Mouse (Mus musculus) hindbrain, postnatal 0 days (tissue): ENCODE results near the gene Sowahc. TPM values are rescaled to one million over a fixed set of nuclear protein-coding genes. Genes with fewer than 3 reads are reported as not detected.

Experiments
- ATAC-seq: fragments of 200-750 bp; cut with Nextera tagmentation; 2 replicates; pipeline ENCODE4 v1.8.0; 2017; ENCODE audit warnings: mild to moderate bottlenecking, moderate TSS enrichment, moderate library complexity
- DNase-seq: peaks from one replicate; pipeline ENCODE4 v3.0.0-alpha.2; 2015; ENCODE audit warnings: low spot score
- H3K27ac ChIP-seq: fragments of 300-500 bp; sonication (generic); 2 replicates; pipeline ENCODE4 v1.5.1; 2014; ENCODE audit warnings: mild to moderate bottlenecking
- H3K27me3 ChIP-seq: fragments of 300-500 bp; sonication (generic); 2 replicates; pipeline ENCODE4 v1.6.1; 2014; ENCODE audit warnings: low read length, mixed read lengths; ENCODE audit not compliant: insufficient read depth
- H3K36me3 ChIP-seq: fragments of 300-500 bp; sonication (generic); 2 replicates; pipeline ENCODE4 v1.6.1; 2014; ENCODE audit warnings: low read length, mixed read lengths; ENCODE audit not compliant: insufficient read depth
- H3K4me1 ChIP-seq: fragments of 300-500 bp; sonication (generic); 2 replicates; pipeline ENCODE4 v1.6.1; 2014; ENCODE audit warnings: antibody characterized with exemption, low read length, mixed read lengths; ENCODE audit not compliant: insufficient read depth
- H3K4me2 ChIP-seq: fragments of 300-500 bp; sonication (generic); 2 replicates; pipeline ENCODE4 v1.6.1; 2014; ENCODE audit warnings: low read depth, mild to moderate bottlenecking, low read length, moderate library complexity, mixed read lengths
- H3K4me3 ChIP-seq: fragments of 300-500 bp; sonication (generic); 2 replicates; pipeline ENCODE4 v1.5.1; 2014; ENCODE audit warnings: low read length
- H3K9ac ChIP-seq: fragments of 300-500 bp; sonication (generic); replicated peaks from 2 replicates; pipeline ENCODE4 v1.6.1; 2014; ENCODE audit warnings: mild to moderate bottlenecking, low read length, moderate library complexity, mixed read lengths
- H3K9me3 ChIP-seq: fragments of 300-500 bp; sonication (generic); 2 replicates; pipeline ENCODE4 v1.6.1; 2016; ENCODE audit warnings: low read length, mixed read lengths
- CTCF ChIP-seq: IDR thresholded peaks from 2 replicates; pipeline ENCODE4 v1.5.1; 2016; ENCODE audit warnings: antibody characterized with exemption, control low read depth, low read depth
- WGBS: fragments of 180-500 bp; shearing (Covaris S2); extraction: QIAGEN DNeasy Blood & Tissue Kit; methylation state at CpG from one replicate; pipeline ENCODE4 v1.1.7; 2014; 5-methylcytosine and 5-hydroxymethylcytosine counted together
- polyA plus RNA-seq: library from polyadenylated mRNA; unstranded; fragments of >200 nt; fragmentation: Nextera tagmentation; extraction: Ambion mirVana; gene quantifications from 2 replicates; pipeline ENCODE4 v1.2.1, GENCODE M21; 2015
- total RNA-seq: library from RNA; depleted of rRNA; stranded (reverse); fragments of >200 nt; gene quantifications from 2 replicates; pipeline ENCODE4 v1.2.3, GENCODE M21; 2014

The Sowahc gene
- total and polyA plus RNA-seq, 2 experiments from 2014 or later, result 12.5 to 28.1 TPM

DNA sequence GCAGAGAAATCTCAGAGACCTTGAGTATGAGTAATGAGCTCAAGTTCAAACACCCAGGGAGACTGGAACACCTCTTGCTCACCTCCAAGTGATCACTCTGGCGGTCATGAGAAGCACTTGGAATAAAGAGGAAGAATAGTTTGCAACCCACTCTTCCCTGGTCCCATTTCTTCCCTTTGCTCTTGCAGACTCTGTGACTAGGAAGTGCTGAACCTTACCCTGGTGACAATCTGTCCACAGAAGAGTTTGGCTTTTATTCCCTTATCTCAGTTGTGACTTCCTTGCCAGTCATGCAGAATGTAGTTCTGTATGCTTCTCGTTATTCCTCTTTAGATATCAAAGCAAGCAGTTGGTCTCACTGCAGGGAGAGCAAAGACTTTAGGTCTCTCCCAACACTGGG is 30.2 kb downstream of the Sowahc start:
- no peak overlapping the region for H3K4me3 ChIP-seq
- DNase-seq, result no peak
- no peak overlapping the region for H3K4me2 ChIP-seq
- H3K9ac ChIP-seq, result no peak overlapping the region
- no peak for TF ChIP-seq CTCF
- H3K27me3 ChIP-seq, result no peaks in the 10 kb centered on the region
- no peak for ATAC-seq
- 74% methylated on average over 2 of the region's 2 CpGs for WGBS
- no peak overlapping the region for H3K27ac ChIP-seq
- no peaks in the 10 kb centered on the region for H3K9me3 ChIP-seq
- no peaks in the 10 kb centered on the region for H3K4me1 ChIP-seq
- no peaks in the 10 kb centered on the region for H3K36me3 ChIP-seq

DNA sequence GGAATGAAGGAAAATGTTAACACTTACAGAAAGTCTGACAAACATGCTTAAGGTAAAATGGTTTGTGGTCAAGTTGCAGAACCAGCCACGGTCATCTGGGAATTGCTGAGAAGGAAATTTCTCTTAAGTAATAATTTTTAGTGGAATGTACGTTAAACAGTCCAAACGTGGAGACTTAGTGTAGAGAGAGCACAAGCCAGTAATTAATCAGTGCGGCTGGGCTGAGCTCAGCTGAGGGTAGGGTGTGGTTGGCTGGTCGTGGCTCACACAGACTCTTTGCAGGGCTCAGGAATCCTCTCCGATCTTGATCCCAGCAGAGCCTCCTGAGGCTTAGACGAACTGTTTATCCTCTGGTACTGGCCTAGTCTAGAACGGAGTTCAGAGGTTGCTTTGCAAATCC is 30.6 kb downstream of the Sowahc start:
- H3K27ac ChIP-seq, result no peak overlapping the region
- H3K27me3 ChIP-seq, result no peaks in the 10 kb centered on the region
- no peak overlapping the region for H3K4me2 ChIP-seq
- no peak for DNase-seq
- H3K36me3 ChIP-seq, result no peaks in the 10 kb centered on the region
- H3K4me1 ChIP-seq, result no peaks in the 10 kb centered on the region
- no peaks in the 10 kb centered on the region for H3K9me3 ChIP-seq
- WGBS, result 83% methylated on average over 8 of the region's 8 CpGs
- H3K9ac ChIP-seq, result no peak overlapping the region
- no peak overlapping the region for H3K4me3 ChIP-seq
- TF ChIP-seq CTCF, result no peak
- ATAC-seq, result no peak

DNA sequence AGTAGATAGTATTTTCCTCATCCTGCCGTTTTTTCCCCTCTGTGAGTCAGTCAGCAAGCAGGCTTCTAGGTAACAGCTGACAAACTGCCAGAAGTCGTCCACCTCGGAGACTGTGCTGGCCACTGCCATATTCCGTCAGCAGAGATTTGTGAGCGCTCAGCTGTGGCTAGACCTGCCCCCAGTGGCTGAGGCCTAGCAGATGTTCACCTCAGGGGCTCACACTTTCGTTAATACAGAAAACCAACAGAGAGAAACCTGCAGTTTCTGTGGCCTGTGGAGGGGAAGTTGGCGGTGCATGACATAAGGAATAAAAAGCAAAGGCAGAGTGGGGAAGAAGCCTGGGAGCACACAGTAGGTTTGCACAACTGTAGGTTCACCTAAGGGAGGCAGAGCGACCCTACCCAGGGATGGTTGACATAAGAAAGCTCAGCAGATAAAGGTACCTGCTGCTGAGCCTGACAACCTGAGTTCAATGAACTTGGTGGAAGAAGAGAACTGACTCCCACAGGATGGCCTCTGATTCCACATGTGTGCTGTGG is 31.9 kb downstream of the Sowahc start:
- DNase-seq, result no peak
- ATAC-seq, result no peak
- no peaks in the 10 kb centered on the region for H3K36me3 ChIP-seq
- no peak overlapping the region for H3K4me2 ChIP-seq
- H3K9me3 ChIP-seq, result no peaks in the 10 kb centered on the region
- no peak for TF ChIP-seq CTCF
- H3K9ac ChIP-seq, result no peak overlapping the region
- no peak overlapping the region for H3K27ac ChIP-seq
- WGBS, result 63% methylated on average over 8 of the region's 8 CpGs
- H3K4me1 ChIP-seq, result no peaks in the 10 kb centered on the region
- no peak overlapping the region for H3K4me3 ChIP-seq
- H3K27me3 ChIP-seq, result no peaks in the 10 kb centered on the region

DNA sequence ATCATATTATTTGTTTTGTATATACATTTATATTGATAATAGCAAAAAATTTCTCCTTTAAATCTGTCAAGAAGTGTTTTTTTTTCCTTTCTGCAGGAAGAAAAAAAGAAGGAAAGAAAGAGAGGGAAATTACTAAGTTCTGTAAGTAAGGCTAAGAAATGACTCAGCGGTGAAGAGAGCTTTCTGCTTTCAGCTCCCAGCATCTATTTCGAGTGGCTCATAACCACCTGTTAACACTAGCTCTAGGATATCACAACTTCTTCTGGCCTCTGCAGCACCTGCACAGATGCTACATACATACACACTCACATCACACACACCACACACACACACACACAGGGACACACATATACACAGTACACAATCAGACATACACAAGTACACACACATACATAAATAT is 34.8 kb downstream of the Sowahc start:
- no peak for TF ChIP-seq CTCF
- Histone ChIP-seq H3K4me1 (no peaks in the 10 kb centered on the region), H3K27ac (no peak overlapping the region), H3K4me2 (no peak overlapping the region), H3K36me3 (no peaks in the 10 kb centered on the region), H3K27me3 (no peaks in the 10 kb centered on the region), H3K9me3 (no peaks in the 10 kb centered on the region), H3K4me3 (no peak overlapping the region), H3K9ac (no peak overlapping the region)
- DNase-seq (no peak), ATAC-seq (no peak)
- WGBS, result 92% methylated on average over 2 of the region's 2 CpGs

DNA sequence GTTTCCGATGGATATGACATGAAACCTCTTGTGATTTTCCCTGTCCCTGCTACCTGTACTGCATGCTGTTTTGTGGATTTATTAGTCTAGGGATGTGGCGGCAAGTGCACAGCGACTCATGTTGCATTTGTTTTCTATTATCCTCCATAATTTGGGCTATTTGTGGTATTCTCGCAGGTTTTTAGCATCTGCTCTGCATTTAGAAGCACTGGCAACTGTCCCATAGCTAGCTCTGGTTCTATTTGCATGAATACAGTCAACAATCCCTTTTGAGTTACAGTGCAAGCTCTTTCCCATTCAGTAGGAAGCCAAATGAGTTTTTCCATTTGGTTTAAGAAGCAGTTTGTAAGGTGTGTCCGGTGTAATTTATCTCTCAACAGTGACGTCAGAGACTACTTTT is 37.8 kb downstream of the Sowahc start:
- TF ChIP-seq CTCF, result no peak
- 71% methylated on average over 6 of the region's 6 CpGs for WGBS
- Histone ChIP-seq H3K4me3 (no peak overlapping the region), H3K27ac (no peak overlapping the region), H3K9me3 (no peaks in the 10 kb centered on the region), H3K27me3 (no peaks in the 10 kb centered on the region), H3K4me1 (no peaks in the 10 kb centered on the region; the same call in 1 of the 2 replicates), H3K36me3 (no peaks in the 10 kb centered on the region), H3K4me2 (no peak overlapping the region), H3K9ac (no peak overlapping the region)
- no peak for DNase-seq
- ATAC-seq, result no peak

DNA sequence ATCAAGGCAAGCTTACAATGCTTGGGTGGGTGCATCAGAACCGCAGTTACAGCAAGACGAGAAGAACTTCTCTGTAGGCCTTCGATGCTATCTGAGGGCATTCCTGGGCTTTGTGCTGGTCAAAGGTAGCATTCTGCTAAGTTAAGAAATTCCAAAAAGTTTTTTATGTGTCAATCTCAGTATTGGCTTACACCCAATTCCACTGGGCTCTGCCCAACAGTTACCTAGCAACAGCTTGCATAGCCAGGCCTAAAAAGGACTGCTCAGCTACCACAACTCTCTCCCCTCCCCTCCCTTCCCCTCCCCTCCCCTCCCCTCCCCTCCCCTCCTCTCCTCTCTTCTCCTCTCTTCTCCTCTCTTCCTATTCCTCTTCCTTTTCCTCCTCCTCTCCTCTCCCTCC is 39.9 kb downstream of the Sowahc start:
- Histone ChIP-seq H3K4me3 (no peak overlapping the region), H3K4me2 (no peak overlapping the region), H3K27me3 (no peaks in the 10 kb centered on the region), H3K9ac (no peak overlapping the region), H3K4me1 (no peaks in the 10 kb centered on the region; the same call in 1 of the 2 replicates), H3K36me3 (no peaks in the 10 kb centered on the region), H3K9me3 (no peaks in the 10 kb centered on the region), H3K27ac (no peak overlapping the region)
- DNase-seq (peak; percentile 25), ATAC-seq (no peak)
- no peak for TF ChIP-seq CTCF
- 46% methylated on average over 3 of the region's 3 CpGs for WGBS

DNA sequence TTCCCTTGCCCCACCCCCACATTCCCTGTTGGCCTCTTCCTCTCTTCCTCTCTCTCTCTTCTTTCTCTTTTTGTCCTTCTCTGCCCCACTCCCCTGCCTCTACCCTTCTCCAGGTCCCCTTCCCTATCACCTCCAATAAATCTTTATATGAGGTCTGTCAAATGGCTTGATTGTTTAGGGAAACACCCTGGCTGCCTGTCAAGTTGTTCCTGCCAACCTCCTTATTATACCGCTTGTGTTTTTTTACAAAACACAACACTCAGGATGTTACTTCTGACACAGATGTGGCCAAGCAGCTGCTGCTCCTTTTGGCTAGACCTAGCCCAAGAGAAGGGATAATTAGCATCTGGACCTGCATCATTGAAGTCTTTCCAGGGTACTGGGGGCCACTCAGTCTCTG is 40.3 kb downstream of the Sowahc start:
- H3K4me2 ChIP-seq, result no peak overlapping the region
- TF ChIP-seq CTCF, result no peak
- no peaks in the 10 kb centered on the region for H3K9me3 ChIP-seq
- H3K27ac ChIP-seq, result no peak overlapping the region
- ATAC-seq, result no peak
- DNase-seq, result no peak
- no peak overlapping the region for H3K9ac ChIP-seq
- no peak overlapping the region for H3K4me3 ChIP-seq
- 72% methylated on average over 1 of the region's 1 CpGs for WGBS
- H3K27me3 ChIP-seq, result no peaks in the 10 kb centered on the region
- no peaks in the 10 kb centered on the region for H3K36me3 ChIP-seq
- no peaks in the 10 kb centered on the region; the same call in 1 of the 2 replicates for H3K4me1 ChIP-seq
